Mouse (Mus musculus): ENCODE measurements around the gene Snrpc. TPM values are rescaled to one million over a fixed set of nuclear protein-coding genes. Genes with fewer than 3 reads are reported as not detected.

The Snrpc gene
- total and polyA plus RNA-seq, 3 experiments = 121 to 575 (median 127) TPM

DNA sequence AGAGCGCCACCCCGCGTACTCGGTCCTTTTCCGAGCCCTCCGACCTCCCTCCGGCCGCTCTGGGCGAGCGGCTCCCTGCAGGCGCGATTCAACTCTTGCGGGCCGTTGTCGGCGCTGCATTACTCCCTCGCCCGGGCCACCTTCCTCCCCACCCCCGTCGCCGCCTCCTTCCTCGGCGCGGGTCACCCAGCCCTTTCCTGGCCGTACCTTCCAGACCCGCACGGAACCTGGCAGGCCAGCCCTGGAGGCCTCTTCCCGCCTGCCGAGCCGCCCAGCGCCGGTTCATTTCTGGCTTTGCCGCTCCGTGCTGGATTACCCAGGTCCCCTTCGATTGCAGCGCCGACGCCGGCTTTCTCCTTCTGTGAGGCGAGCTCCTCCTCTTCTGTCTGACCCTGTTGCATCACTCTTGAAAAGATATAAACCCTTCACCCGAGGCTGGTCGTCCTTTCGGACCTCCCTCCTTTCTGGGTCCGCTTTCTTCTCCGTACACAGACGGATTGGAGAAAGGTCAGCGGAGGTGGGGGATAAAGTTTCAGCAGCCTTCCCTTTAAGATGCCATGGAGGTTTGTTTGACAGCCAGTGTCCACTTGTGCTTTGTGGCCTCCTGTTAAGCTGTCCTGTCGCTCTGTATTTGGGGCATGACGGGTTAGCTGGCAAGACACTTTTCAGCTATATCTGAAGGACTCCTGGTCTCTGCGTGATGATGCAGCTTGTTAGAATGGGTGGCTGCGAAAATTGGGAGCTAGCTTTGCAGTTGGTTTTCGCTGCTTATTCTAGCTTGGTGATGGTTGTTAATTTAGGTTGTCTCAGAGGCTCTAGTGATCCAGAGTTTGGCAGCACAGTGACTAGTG lies 19.1 kb downstream of the Snrpc start:
- peaks cover 37% of the 10 kb centered on the region for H3K4me1 ChIP-seq (ENCODE audit: insufficient read depth, low read depth, low read length)
- no peaks in the 10 kb centered on the region for H3K9me3 ChIP-seq (replicated peaks)
- ATAC-seq (ENCODE audit: extremely low read depth, insufficient number of reproducible peaks, low FRiP score, poor library complexity, severe bottlenecking) = no peak
- DNase-seq (ENCODE audit: low spot score) = peak; percentile 51
- peaks cover 67% of the 10 kb centered on the region for H3K36me3 ChIP-seq (replicated peaks)
- TF ChIP-seq GATA1 (IDR thresholded peaks at IDR 0.05; ENCODE audit: borderline replicate concordance, low read length) (no peak), GATA2 (IDR thresholded peaks at IDR 0.05; ENCODE audit: borderline replicate concordance, low read depth, low read length) (no peak)
- no peaks in the 10 kb centered on the region for H3K27me3 ChIP-seq (ENCODE audit: insufficient read depth, low read length)
- H3K4me3 ChIP-seq (ENCODE audit: low read depth, low read length) = peak overlapping the region; percentile 98

DNA sequence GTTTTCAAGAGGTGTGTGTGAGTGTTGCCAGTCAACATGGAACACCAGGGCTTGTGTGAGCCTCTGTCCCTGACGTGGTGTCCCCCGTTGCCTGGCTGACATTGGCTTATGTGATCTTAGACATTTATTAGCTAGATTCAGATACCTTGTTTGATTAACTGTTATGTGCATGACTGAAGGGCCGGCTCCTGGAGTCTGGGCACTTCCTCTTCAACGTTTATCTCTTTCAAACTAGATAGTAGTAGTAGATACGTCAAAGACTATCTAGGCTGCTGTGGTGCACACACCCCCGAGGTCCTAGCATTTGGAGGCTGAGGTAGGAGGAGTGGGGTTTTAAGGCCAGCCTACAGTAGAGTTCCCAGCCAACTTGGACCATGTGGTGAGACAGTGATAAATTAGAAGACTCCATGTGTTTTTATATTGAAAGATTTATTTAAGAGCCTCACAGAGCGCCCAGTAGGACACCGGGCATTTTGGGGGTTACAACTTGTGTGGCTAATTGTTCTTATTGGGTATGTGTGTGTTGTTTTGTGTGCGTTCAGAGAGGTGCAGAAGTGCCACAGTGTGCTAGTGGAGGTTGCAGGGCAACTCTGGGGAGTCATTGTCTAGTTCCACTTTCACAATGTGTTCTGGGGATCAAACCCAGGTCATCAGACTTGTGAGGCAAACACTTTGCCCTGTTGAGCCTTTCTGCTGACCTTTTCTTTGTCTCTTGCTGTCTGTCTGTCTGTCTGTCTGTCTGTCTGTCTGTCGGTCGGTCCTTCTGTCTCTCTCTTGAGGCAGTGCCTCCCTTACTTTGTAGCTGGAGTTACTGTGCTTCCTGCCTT lies 19.9 kb downstream of the Snrpc start:
- TF ChIP-seq CTCF (IDR thresholded peaks at IDR 0.05; ENCODE audit: low read depth, low read length) = no peak
- no peak for TF ChIP-seq TAL1 (conservative IDR thresholded peaks at IDR 0.05; ENCODE audit: low read depth, low read length)
- TF ChIP-seq GATA1 (IDR thresholded peaks at IDR 0.05; ENCODE audit: borderline replicate concordance, low read length) = no peak
- ATAC-seq (ENCODE audit: extremely low read depth, insufficient number of reproducible peaks, low FRiP score, poor library complexity, severe bottlenecking) (peak; percentile 25), DNase-seq (ENCODE audit: low spot score) (peak; percentile 35)
- Histone ChIP-seq H3K4me1 (ENCODE audit: insufficient read depth, low read depth, low read length) (peaks cover 37% of the 10 kb centered on the region), H3K27me3 (ENCODE audit: insufficient read depth, low read length) (no peaks in the 10 kb centered on the region), H3K36me3 (replicated peaks) (peaks cover 64% of the 10 kb centered on the region), H3K9me3 (replicated peaks) (no peaks in the 10 kb centered on the region), H3K4me3 (ENCODE audit: low read depth, low read length) (peak overlapping the region; percentile 98)

DNA sequence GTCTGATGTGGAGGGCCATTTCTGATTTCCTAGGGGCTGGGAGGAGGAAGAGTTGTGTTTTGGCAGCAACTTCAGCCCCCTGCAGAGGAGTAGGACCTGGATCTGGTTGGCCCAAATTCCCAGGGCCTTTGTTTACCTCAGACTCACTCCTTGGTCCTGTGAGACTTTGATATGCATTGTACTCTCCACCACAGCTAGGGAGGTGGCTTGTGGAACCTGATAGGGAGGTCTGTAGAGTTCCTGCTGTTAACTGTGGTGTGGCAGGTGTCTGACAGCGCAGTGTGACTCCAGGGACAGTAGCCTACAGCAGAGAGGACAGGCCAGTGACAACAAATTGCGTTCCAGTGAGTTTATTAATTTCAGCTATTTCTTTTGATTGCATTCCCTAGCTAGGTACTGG lies 21.2 kb downstream of the Snrpc start:
- peak; percentile 18 for DNase-seq (ENCODE audit: low spot score)
- TF ChIP-seq TAL1 (conservative IDR thresholded peaks at IDR 0.05; ENCODE audit: low read depth, low read length) (0 out of 2 replicates have a peak, but pooled peaks have one; percentile 17), POLR2AphosphoS5 (IDR thresholded peaks at IDR 0.05; ENCODE audit: insufficient replicate concordance, low read depth, low read length) (no peak), GATA2 (IDR thresholded peaks at IDR 0.05; ENCODE audit: borderline replicate concordance, low read depth, low read length) (no peak), CTCF (IDR thresholded peaks at IDR 0.05; ENCODE audit: low read depth, low read length) (no peak)
- Histone ChIP-seq H3K36me3 (replicated peaks) (peaks cover 65% of the 10 kb centered on the region), H3K4me1 (ENCODE audit: insufficient read depth, low read depth, low read length) (peaks cover 40% of the 10 kb centered on the region), H3K4me3 (ENCODE audit: low read depth, low read length) (peak overlapping the region; percentile 30; the same call in 1 of the 2 replicates), H3K27me3 (ENCODE audit: insufficient read depth, low read length) (no peaks in the 10 kb centered on the region), H3K9me3 (replicated peaks) (no peaks in the 10 kb centered on the region)
- ATAC-seq (ENCODE audit: extremely low read depth, insufficient number of reproducible peaks, low FRiP score, poor library complexity, severe bottlenecking) = no peak

DNA sequence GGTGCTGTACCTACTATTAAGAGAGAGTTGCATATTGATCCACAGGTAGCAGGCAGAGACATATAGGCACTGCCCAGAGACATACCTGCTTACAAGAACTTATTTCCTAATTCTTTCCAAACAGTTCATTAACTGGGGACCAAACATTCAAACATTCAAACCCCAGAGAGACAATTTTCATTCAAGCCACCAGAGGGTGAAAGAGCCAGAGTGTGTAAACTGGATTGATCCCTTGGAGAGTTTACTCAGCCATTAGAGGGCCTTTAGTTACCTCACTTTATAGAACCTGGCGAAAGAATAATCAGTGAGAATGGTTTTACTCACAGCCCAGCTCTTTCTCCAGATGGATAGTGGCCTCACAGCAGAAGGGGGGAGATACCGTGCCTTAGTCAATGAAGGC lies 27.5 kb downstream of the Snrpc start:
- no peaks in the 10 kb centered on the region for H3K9me3 ChIP-seq (replicated peaks)
- H3K27me3 ChIP-seq (ENCODE audit: insufficient read depth, low read length) = no peaks in the 10 kb centered on the region
- H3K36me3 ChIP-seq (replicated peaks) = peaks cover 67% of the 10 kb centered on the region
- TF ChIP-seq POLR2AphosphoS5 (IDR thresholded peaks at IDR 0.05; ENCODE audit: insufficient replicate concordance, low read depth, low read length) (no peak), GATA2 (IDR thresholded peaks at IDR 0.05; ENCODE audit: borderline replicate concordance, low read depth, low read length) (no peak), GATA1 (IDR thresholded peaks at IDR 0.05; ENCODE audit: borderline replicate concordance, low read length) (no peak), TAL1 (conservative IDR thresholded peaks at IDR 0.05; ENCODE audit: low read depth, low read length) (no peak), CTCF (IDR thresholded peaks at IDR 0.05; ENCODE audit: low read depth, low read length) (no peak)
- peak overlapping the region; percentile 22; the same call in 1 of the 2 replicates for H3K4me3 ChIP-seq (ENCODE audit: low read depth, low read length)
- peaks cover 47% of the 10 kb centered on the region for H3K4me1 ChIP-seq (ENCODE audit: insufficient read depth, low read depth, low read length)
- DNase-seq (ENCODE audit: low spot score) (no peak), ATAC-seq (ENCODE audit: extremely low read depth, insufficient number of reproducible peaks, low FRiP score, poor library complexity, severe bottlenecking) (no peak)

GRCm38 (mm10) chr17:27866737-27867136 lies 28.8 kb downstream of the Snrpc start:
- TF ChIP-seq TAL1 (conservative IDR thresholded peaks at IDR 0.05; ENCODE audit: low read depth, low read length) = no peak
- TF ChIP-seq POLR2AphosphoS5 (IDR thresholded peaks at IDR 0.05; ENCODE audit: insufficient replicate concordance, low read depth, low read length) = no peak
- no peak for TF ChIP-seq GATA1 (IDR thresholded peaks at IDR 0.05; ENCODE audit: borderline replicate concordance, low read length)

DNA sequence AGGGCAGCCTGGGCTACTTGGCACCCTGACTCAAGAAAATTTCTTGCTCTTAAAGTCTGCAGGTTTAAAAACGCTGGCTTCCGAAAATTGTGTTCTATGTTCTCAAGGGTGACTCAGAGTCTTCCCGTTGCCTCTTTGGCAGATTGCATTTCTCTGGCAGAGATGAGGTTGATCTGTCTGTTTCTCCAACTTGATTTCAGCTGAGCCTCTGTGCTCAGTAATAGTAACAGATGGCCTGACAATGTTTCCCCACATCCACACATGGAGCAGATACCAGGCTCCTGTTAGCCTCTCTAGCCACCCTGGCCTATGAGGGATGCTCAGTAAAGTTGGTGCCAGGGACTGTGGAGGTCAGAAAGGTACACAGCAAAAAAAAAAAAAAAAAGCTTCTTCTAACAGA lies 33.9 kb downstream of the Snrpc start:
- TF ChIP-seq POLR2AphosphoS5 (IDR thresholded peaks at IDR 0.05; ENCODE audit: insufficient replicate concordance, low read depth, low read length) = no peak
- no peak for TF ChIP-seq TAL1 (conservative IDR thresholded peaks at IDR 0.05; ENCODE audit: low read depth, low read length)
- TF ChIP-seq GATA2 (IDR thresholded peaks at IDR 0.05; ENCODE audit: borderline replicate concordance, low read depth, low read length) = no peak
- no peak for TF ChIP-seq CTCF (IDR thresholded peaks at IDR 0.05; ENCODE audit: low read depth, low read length)
- no peak for TF ChIP-seq GATA1 (IDR thresholded peaks at IDR 0.05; ENCODE audit: borderline replicate concordance, low read length)
- H3K4me3 ChIP-seq (ENCODE audit: low read depth, low read length) = no peak overlapping the region
- H3K36me3 ChIP-seq (replicated peaks) = peaks cover 49% of the 10 kb centered on the region
- H3K27me3 ChIP-seq (ENCODE audit: insufficient read depth, low read length) = no peaks in the 10 kb centered on the region
- H3K9me3 ChIP-seq (replicated peaks) = no peaks in the 10 kb centered on the region
- DNase-seq (ENCODE audit: low spot score) = no peak
- ATAC-seq (ENCODE audit: extremely low read depth, insufficient number of reproducible peaks, low FRiP score, poor library complexity, severe bottlenecking) = no peak
- peaks cover 66% of the 10 kb centered on the region for H3K4me1 ChIP-seq (ENCODE audit: insufficient read depth, low read depth, low read length)

More at GRCm38 (mm10) chr17:27866737-27867136, 28.8 kb downstream of the Snrpc start:
- Histone ChIP-seq H3K4me1 (ENCODE audit: insufficient read depth, low read depth, low read length) (peaks cover 45% of the 10 kb centered on the region), H3K27me3 (ENCODE audit: insufficient read depth, low read length) (no peaks in the 10 kb centered on the region), H3K4me3 (ENCODE audit: low read depth, low read length) (no peak overlapping the region), H3K36me3 (replicated peaks) (peaks cover 61% of the 10 kb centered on the region), H3K9me3 (replicated peaks) (no peaks in the 10 kb centered on the region)
- DNase-seq (ENCODE audit: low spot score) (no peak), ATAC-seq (ENCODE audit: extremely low read depth, insufficient number of reproducible peaks, low FRiP score, poor library complexity, severe bottlenecking) (no peak)

All from G1E (cell line).